ENCODE assay signal across 7 mouse cellular contexts in the genomic region with DNA sequence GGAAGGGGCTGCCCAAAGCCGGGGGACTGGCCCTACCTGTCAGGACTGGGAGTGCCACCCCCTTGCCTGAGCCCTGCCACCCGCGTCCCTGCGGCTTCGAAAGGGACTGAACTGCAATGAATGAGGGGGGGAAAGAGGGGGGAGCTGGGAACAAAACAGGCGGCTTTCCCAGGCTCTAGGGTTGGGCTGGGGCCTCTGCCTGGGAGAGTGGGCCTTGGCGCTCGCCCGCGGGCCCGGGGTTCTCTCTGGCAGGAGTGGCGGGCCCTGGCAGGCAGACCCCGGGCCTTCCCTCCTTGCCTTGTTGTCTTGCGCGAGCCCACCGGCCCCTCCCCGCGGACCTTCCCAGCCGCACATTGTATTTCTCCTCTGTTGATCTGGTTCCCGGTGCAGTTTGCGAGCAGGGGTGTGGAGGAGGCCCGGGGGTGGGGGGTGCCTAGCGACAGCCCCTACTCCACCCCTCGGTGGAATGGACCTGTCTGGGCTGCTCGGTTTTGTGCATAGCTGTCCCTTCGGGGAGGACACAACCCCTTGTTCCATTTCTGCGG. TPM values are rescaled to one million over a fixed set of nuclear protein-coding genes. Genes with fewer than 3 reads are reported as not detected.
DNase-seq lines count a peak whose midpoint lies in the region; ATAC-seq and TF ChIP-seq lines count a peak whose summit lies in the region.

No protein-coding gene starts in this region.

- TF ChIP-seq EP300 in lung, postnatal 0 days (IDR thresholded peaks at IDR 0.05), result no peak

- H3K27ac ChIP-seq in lung, postnatal 0 days (ENCODE audit: low read length), result no peak overlapping the region
- peak overlapping the region; percentile 96 for H3K27ac ChIP-seq in embryonic facial prominence, embryonic 12.5 days
- peak overlapping the region; percentile 94 for H3K27ac ChIP-seq in intestine, embryonic 14.5 days (ENCODE audit: low read depth)
- peak overlapping the region; percentile 99 for H3K27ac ChIP-seq in neural tube, embryonic 13.5 days (replicated peaks)

- no peak for DNase-seq in lung, postnatal 0 days (ENCODE audit: low spot score)
- no peak for DNase-seq in lung, adult 18-20 months
- DNase-seq in intestine, embryonic 14.5 days (ENCODE audit: low spot score), result no peak
- DNase-seq in adrenal gland, adult (ENCODE audit: inconsistent age in 2 of 2, low spot score in 1 of 2), result no peak
- no peak for DNase-seq in frontal cortex, postnatal 25 days (ENCODE audit: low spot score in 2 of 2)

- no peaks in the 10 kb centered on the region for H3K36me3 ChIP-seq in lung, postnatal 0 days (ENCODE audit: insufficient read depth, low read length)
- H3K36me3 ChIP-seq in embryonic facial prominence, embryonic 12.5 days, result no peaks in the 10 kb centered on the region
- H3K36me3 ChIP-seq in intestine, embryonic 14.5 days (ENCODE audit: control insufficient read depth, insufficient read depth, low read length), result no peaks in the 10 kb centered on the region
- no peaks in the 10 kb centered on the region for H3K36me3 ChIP-seq in neural tube, embryonic 13.5 days

- H3K9me3 ChIP-seq in lung, postnatal 0 days (ENCODE audit: low read length), result no peaks in the 10 kb centered on the region
- H3K9me3 ChIP-seq in embryonic facial prominence, embryonic 12.5 days, result no peaks in the 10 kb centered on the region
- H3K9me3 ChIP-seq in intestine, embryonic 14.5 days (ENCODE audit: control insufficient read depth, low read length), result no peaks in the 10 kb centered on the region
- H3K9me3 ChIP-seq in neural tube, embryonic 13.5 days, result no peaks in the 10 kb centered on the region

- H3K4me3 ChIP-seq in lung, postnatal 0 days (ENCODE audit: low read depth, low read length), result peak overlapping the region; percentile 59
- H3K4me3 ChIP-seq in embryonic facial prominence, embryonic 12.5 days, result peak overlapping the region; percentile 96
- H3K4me3 ChIP-seq in intestine, embryonic 14.5 days (ENCODE audit: low read depth, low read length), result peak overlapping the region; percentile 76
- peak overlapping the region; percentile 92 for H3K4me3 ChIP-seq in neural tube, embryonic 13.5 days

- peak; percentile 45 for ATAC-seq in lung, postnatal 0 days
- ATAC-seq in embryonic facial prominence, embryonic 12.5 days (ENCODE audit: insufficient number of reproducible peaks, insufficient read depth, low FRiP score, low TSS enrichment), result peak; percentile 65
- ATAC-seq in intestine, embryonic 14.5 days (replicated peaks; ENCODE audit: low FRiP score, low TSS enrichment, low read depth), result peak; percentile 38
- peak; percentile 72 for ATAC-seq in neural tube, embryonic 13.5 days (ENCODE audit: low read depth)

- 2% methylated on average over 25 of the region's 27 CpGs for WGBS in lung, postnatal 0 days
- WGBS in embryonic facial prominence, embryonic 12.5 days, result 1% methylated on average over 27 of the region's 27 CpGs
- 2% methylated on average over 27 of the region's 27 CpGs for WGBS in intestine, embryonic 14.5 days
- under 1% methylated on average over 27 of the region's 27 CpGs for WGBS in neural tube, embryonic 13.5 days

- peak overlapping the region; percentile 99 for H3K4me2 ChIP-seq in lung, postnatal 0 days (replicated peaks; ENCODE audit: low read depth, low read length)
- H3K4me2 ChIP-seq in embryonic facial prominence, embryonic 12.5 days (replicated peaks), result peak overlapping the region; percentile 96
- peak overlapping the region; percentile 99 for H3K4me2 ChIP-seq in intestine, embryonic 14.5 days (ENCODE audit: low read length)
- peak overlapping the region; percentile 91 for H3K4me2 ChIP-seq in neural tube, embryonic 13.5 days

- 0 out of 2 replicates have a peak, but pooled peaks cover 11% of the 10 kb centered on the region for H3K27me3 ChIP-seq in lung, postnatal 0 days (replicated peaks; ENCODE audit: insufficient read depth, low read length)
- H3K27me3 ChIP-seq in embryonic facial prominence, embryonic 12.5 days, result 0 out of 2 replicates have a peak, but pooled peaks cover 12% of the 10 kb centered on the region
- H3K27me3 ChIP-seq in intestine, embryonic 14.5 days (replicated peaks; ENCODE audit: control insufficient read depth, insufficient read depth, low read length), result no peaks in the 10 kb centered on the region
- no peaks in the 10 kb centered on the region for H3K27me3 ChIP-seq in neural tube, embryonic 13.5 days

- TF ChIP-seq CTCF in lung, postnatal 0 days (IDR thresholded peaks at IDR 0.05), result no peak

- H3K9ac ChIP-seq in lung, postnatal 0 days (replicated peaks; ENCODE audit: low read depth), result 0 out of 2 replicates have a peak overlapping the region, but pooled peaks have one; percentile 32
- peak overlapping the region; percentile 94 for H3K9ac ChIP-seq in embryonic facial prominence, embryonic 12.5 days
- H3K9ac ChIP-seq in intestine, embryonic 14.5 days (ENCODE audit: low read length), result peak overlapping the region; percentile 72
- peak overlapping the region; percentile 99 for H3K9ac ChIP-seq in neural tube, embryonic 13.5 days

- peaks cover 12% of the 10 kb centered on the region for H3K4me1 ChIP-seq in lung, postnatal 0 days (ENCODE audit: insufficient read depth, low read depth, low read length)
- H3K4me1 ChIP-seq in embryonic facial prominence, embryonic 12.5 days, result peaks cover 35% of the 10 kb centered on the region
- H3K4me1 ChIP-seq in intestine, embryonic 14.5 days (replicated peaks; ENCODE audit: control insufficient read depth, insufficient read depth, low read length), result peaks cover 60% of the 10 kb centered on the region
- peaks cover 67% of the 10 kb centered on the region for H3K4me1 ChIP-seq in neural tube, embryonic 13.5 days (replicated peaks)

RNA-seq across cellular contexts. Expression of gene Ephb2, which starts 0.7 kb away (rescaled TPM):
- 0.63 and 0.74 TPM in 2 replicates for polyA plus RNA-seq in lung, postnatal 0 days (2015; fragmentation: Nextera tagmentation; extraction: Ambion mirVana)
- 17.1 and 20.7 TPM in 2 replicates for polyA plus RNA-seq in embryonic facial prominence, embryonic 12.5 days (2016; fragmentation: Nextera tagmentation; extraction: Ambion mirVana)
- 8.8 and 11.4 TPM in 2 replicates for polyA plus RNA-seq in intestine, embryonic 14.5 days (2014; fragmentation: Nextera tagmentation; extraction: Ambion mirVana)
- 16.8 and 18.6 TPM in 2 replicates for polyA plus RNA-seq in neural tube, embryonic 13.5 days (2015; fragmentation: Nextera tagmentation; extraction: Ambion mirVana)

RNA-seq across cellular contexts. Expression of gene C1qb, which starts 49.5 kb away (rescaled TPM):
- 46.6 and 55.1 TPM in 2 replicates for polyA plus RNA-seq in lung, postnatal 0 days (2015; fragmentation: Nextera tagmentation; extraction: Ambion mirVana)
- polyA plus RNA-seq in embryonic facial prominence, embryonic 12.5 days (2016; fragmentation: Nextera tagmentation; extraction: Ambion mirVana), result 28.2 and 29.7 TPM in 2 replicates
- 62.3 and 62.8 TPM in 2 replicates for polyA plus RNA-seq in intestine, embryonic 14.5 days (2014; fragmentation: Nextera tagmentation; extraction: Ambion mirVana)
- 47.3 and 50.5 TPM in 2 replicates for polyA plus RNA-seq in neural tube, embryonic 13.5 days (2015; fragmentation: Nextera tagmentation; extraction: Ambion mirVana)

RNA-seq across cellular contexts. Expression of gene C1qc, which starts 56.4 kb away (rescaled TPM):
- polyA plus RNA-seq in lung, postnatal 0 days (2015; fragmentation: Nextera tagmentation; extraction: Ambion mirVana), result 29.3 and 30.9 TPM in 2 replicates
- polyA plus RNA-seq in embryonic facial prominence, embryonic 12.5 days (2016; fragmentation: Nextera tagmentation; extraction: Ambion mirVana), result 16.6 and 19.2 TPM in 2 replicates
- 27.5 and 32.3 TPM in 2 replicates for polyA plus RNA-seq in intestine, embryonic 14.5 days (2014; fragmentation: Nextera tagmentation; extraction: Ambion mirVana)
- 24.7 and 25.5 TPM in 2 replicates for polyA plus RNA-seq in neural tube, embryonic 13.5 days (2015; fragmentation: Nextera tagmentation; extraction: Ambion mirVana)

Comparison
In these comparisons a context has a peak if more than half of its experiments do, and no peak if none do; other contexts are left out.
1. H3K9ac ChIP-seq: peak in every context shown above with its lines; median percentile 99 in neural tube, embryonic 13.5 days; 94 in embryonic facial prominence, embryonic 12.5 days; 72 in intestine, embryonic 14.5 days; 32 in lung, postnatal 0 days.